Mouse (Mus musculus) CH12.LX (cell line): Measurements from ENCODE around the gene Mcts2.

ENCODE experiments used
- CHD1 ChIP-seq: IDR thresholded peaks from 2 replicates; pipeline ENCODE4 v1.6.1; 2012; ENCODE audit warnings: low read depth, low read length, improper control_type of control experiment, inconsistent platforms
- CHD2 ChIP-seq: IDR thresholded peaks from 2 replicates; pipeline ENCODE4 v1.6.1; 2011; ENCODE audit warnings: low read length, improper control_type of control experiment
- CTCF ChIP-seq, 2 experiments: IDR thresholded peaks in 1 of 2; conservative IDR thresholded peaks in 1 of 2; 2 replicates each; pipeline ENCODE4 v1.5.1; 2011 to 2012; ENCODE audit warnings: low read depth in 2 of 2, low read length in 2 of 2, improper control_type of control experiment in 1 of 2, inconsistent platforms in 1 of 2, mild to moderate bottlenecking in 1 of 2, moderate library complexity in 1 of 2
- EP300 ChIP-seq: IDR thresholded peaks from 2 replicates; pipeline ENCODE4 v1.6.1; 2011; ENCODE audit warnings: low read length, improper control_type of control experiment
- JUND ChIP-seq: conservative IDR thresholded peaks from 2 replicates; pipeline ENCODE4 v1.6.1; 2011; ENCODE audit warnings: low read depth, low read length, improper control_type of control experiment
- MAX ChIP-seq: IDR thresholded peaks from 2 replicates; pipeline ENCODE4 v1.6.1; 2011; ENCODE audit warnings: low read length, improper control_type of control experiment
- MAZ ChIP-seq: IDR thresholded peaks from 2 replicates; pipeline ENCODE4 v1.6.1; 2012; ENCODE audit warnings: low read depth, mild to moderate bottlenecking, inconsistent platforms, low read length, improper control_type of control experiment, moderate library complexity
- MYC ChIP-seq: IDR thresholded peaks from 2 replicates; pipeline ENCODE4 v1.6.1; 2011; ENCODE audit warnings: low read depth, mild to moderate bottlenecking, improper control_type of control experiment, low read length
- POLR2A ChIP-seq: IDR thresholded peaks from 2 replicates; pipeline ENCODE4 v1.6.1; 2011; ENCODE audit warnings: low read depth, mild to moderate bottlenecking, improper control_type of control experiment, low read length
- TCF12 ChIP-seq: IDR thresholded peaks from 2 replicates; pipeline ENCODE4 v1.6.1; 2014; ENCODE audit warnings: low read depth, mild to moderate bottlenecking, inconsistent platforms, low read length, improper control_type of control experiment
- USF2 ChIP-seq: conservative IDR thresholded peaks from 2 replicates; pipeline ENCODE4 v1.6.1; 2011; ENCODE audit warnings: low read depth, low read length, improper control_type of control experiment
- ZMIZ1 ChIP-seq: IDR thresholded peaks from 2 replicates; pipeline ENCODE4 v1.6.1; 2012; ENCODE audit warnings: low read depth, mild to moderate bottlenecking, inconsistent platforms, low read length, improper control_type of control experiment

- TF ChIP-seq CTCF (conservative IDR thresholded peaks at IDR 0.05 in 1 of 2, IDR thresholded peaks at IDR 0.05 in 1 of 2; ENCODE audit: low read depth in 2 of 2, low read length in 2 of 2), result no peak
- TF ChIP-seq JUND, result no peak
- TF ChIP-seq CHD1, result no peak
- no peak for TF ChIP-seq EP300
- no peak for TF ChIP-seq TCF12
- no peak for TF ChIP-seq MYC
- TF ChIP-seq POLR2A, result no peak
- TF ChIP-seq USF2, result no peak
- no peak for TF ChIP-seq MAZ
- no peak for TF ChIP-seq ZMIZ1
- TF ChIP-seq CHD2, result no peak
- TF ChIP-seq MAX, result no peak
These were observed 47.7 kb downstream of the Mcts2 start for GRCm38 (mm10) chr2:152734501-152734900.
